Mouse (Mus musculus) CD4-positive, CD25-positive, alpha-beta regulatory T cell, adult 4 months (primary cell): ENCODE results near the gene Syndig1l. TPM values are rescaled to one million over a fixed set of nuclear protein-coding genes. Genes with fewer than 3 reads are reported as not detected.

ENCODE experiments used
- ATAC-seq: one replicate; pipeline ENCODE4 v1.8.0; 2017
- polyA plus RNA-seq, 2 experiments: library from polyadenylated mRNA; unstranded; fragments of 100-300 nt; shearing (Covaris generic); gene quantifications; one replicate each; pipeline ENCODE4 v1.2.1; 2017

Gene Syndig1l
- polyA plus RNA-seq, 2 experiments from 2014 or later = 0.24 TPM; not detected in 1

GRCm38 (mm10) chr12:84671646-84672045 lies 27.0 kb downstream of the Syndig1l start:
- no peak for ATAC-seq

GRCm38 (mm10) chr12:84670555-84670954 lies 28.1 kb downstream of the Syndig1l start:
- no peak for ATAC-seq

GRCm38 (mm10) chr12:84653912-84654311 lies 44.7 kb downstream of the Syndig1l start:
- no peak for ATAC-seq

- no peak for ATAC-seq
Observed at GRCm38 (mm10) chr12:84650234-84650633, 48.4 kb downstream of the Syndig1l start.

GRCm38 (mm10) chr12:84640654-84641053 lies 58.0 kb downstream of the Syndig1l start, which contains the start of gene Vrtn:
Gene Vrtn, plus strand, starts transcription at chr12:84641019.
- ATAC-seq = no peak

- no peak for ATAC-seq
Observed at GRCm38 (mm10) chr12:84640253-84640652, 58.4 kb downstream of the Syndig1l start.

GRCm38 (mm10) chr12:84631867-84632266 lies 66.8 kb downstream of the Syndig1l start:
- ATAC-seq = no peak

Other genes starting within 250 kb of the Syndig1l start
- 10 to 100 TPM; 13.9 to 15.6 TPM for gene Aldh6a1, start 247.8 kb downstream of the Syndig1l start, polyA plus RNA-seq
- 10 to 100 TPM; 20.9 to 29.3 TPM for gene Lin52, start 247.4 kb downstream of the Syndig1l start, polyA plus RNA-seq
- gene Vsx2, start 129.1 kb downstream of the Syndig1l start, polyA plus RNA-seq = not detected
- 10 to 100 TPM; 11.4 to 25.4 TPM for gene Abcd4, start 81.4 kb downstream of the Syndig1l start, polyA plus RNA-seq
- not detected for gene Vrtn, start 57.8 kb downstream of the Syndig1l start, polyA plus RNA-seq
- 100 to 1,000 TPM; 184 to 230 TPM for gene Npc2, start 74.3 kb upstream of the Syndig1l start, polyA plus RNA-seq
- 100 to 1,000 TPM; 107 to 156 TPM for gene Isca2, start 74.4 kb upstream of the Syndig1l start, polyA plus RNA-seq
- gene Ltbp2, start 177.7 kb upstream of the Syndig1l start, polyA plus RNA-seq = not detected